Mouse (Mus musculus) regulatory T cell (primary cell): ENCODE results near the gene Gclc.

ENCODE experiments used
- in situ Hi-C: fragments of 300-600 bp; cut with MboI, MseI; formaldehyde crosslinking; loops from one replicate; pipeline ENCODE4 v1.15.1; 2025; ENCODE audit warnings: high pct_unique_total_duplicates

Gclc gene

DNA sequence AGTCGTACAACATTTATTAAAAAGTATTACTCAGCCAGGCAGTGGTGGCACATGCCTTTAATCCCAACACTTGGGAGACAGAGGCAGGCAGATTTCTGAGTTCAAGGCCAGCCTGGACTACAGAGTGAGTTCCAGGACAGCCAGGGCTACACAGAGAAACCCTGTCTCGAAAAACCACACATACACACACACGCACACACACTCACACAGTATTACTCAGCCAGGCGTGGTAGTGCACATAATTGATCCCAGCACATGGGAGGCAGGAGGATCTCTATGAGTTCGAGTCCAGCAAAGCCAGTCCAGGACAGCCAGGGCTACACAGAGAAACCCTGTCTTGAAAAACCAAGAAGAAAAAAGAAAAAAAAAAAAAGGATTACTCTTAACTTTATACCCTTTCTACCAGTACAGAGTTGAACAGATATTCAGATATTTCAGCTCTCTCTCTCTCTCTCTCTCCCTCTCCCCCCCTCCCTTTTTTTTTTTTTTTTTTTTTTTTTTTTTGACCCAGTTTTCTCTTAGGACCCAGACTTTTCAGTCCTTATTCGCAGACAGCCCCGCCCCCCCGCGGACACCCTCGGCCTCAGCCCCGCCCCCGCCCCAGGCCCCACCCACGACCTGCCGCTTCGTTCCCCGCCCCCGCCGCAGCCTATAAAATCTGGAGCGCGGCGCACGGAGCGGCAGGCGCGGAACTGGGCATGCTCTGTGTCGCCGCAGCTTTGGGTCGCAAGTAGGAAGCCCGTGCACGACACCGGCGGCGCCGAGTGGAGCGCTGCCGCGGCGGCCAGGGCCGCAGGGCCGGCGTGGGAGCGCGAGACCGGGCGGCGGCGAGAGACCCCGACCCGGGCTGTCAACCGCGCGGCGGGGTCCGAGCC lies at the start of gene Gclc:
Gene Gclc (plus strand): TSS at position 683 of the 875 bp plus-strand sequence.
- in situ Hi-C loops = loop anchor here (5.0 kb wide), 1 partner anchor 82 kb away; no protein-coding TSS in a partner anchor

DNA sequence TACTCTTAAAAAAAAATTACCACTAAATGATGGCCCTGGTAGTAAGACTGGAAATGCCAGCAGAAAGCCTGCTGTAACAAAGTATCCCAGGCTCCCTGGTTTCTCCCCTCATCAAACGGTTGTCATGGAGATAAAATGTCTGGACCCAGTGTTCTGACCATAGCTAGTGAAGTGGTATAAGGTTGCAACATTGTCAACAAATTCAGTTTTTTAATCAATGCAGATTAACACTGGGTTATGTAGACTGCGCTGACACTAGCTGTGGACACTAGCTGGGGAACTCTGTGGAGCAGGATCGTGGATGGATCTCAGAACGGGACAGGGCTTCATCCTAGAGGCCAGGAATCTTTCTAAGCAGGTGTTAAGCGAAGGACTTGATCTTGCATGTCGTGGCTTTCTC lies 47.8 kb upstream of the Gclc start:
- in situ Hi-C loops = no loop called here

DNA sequence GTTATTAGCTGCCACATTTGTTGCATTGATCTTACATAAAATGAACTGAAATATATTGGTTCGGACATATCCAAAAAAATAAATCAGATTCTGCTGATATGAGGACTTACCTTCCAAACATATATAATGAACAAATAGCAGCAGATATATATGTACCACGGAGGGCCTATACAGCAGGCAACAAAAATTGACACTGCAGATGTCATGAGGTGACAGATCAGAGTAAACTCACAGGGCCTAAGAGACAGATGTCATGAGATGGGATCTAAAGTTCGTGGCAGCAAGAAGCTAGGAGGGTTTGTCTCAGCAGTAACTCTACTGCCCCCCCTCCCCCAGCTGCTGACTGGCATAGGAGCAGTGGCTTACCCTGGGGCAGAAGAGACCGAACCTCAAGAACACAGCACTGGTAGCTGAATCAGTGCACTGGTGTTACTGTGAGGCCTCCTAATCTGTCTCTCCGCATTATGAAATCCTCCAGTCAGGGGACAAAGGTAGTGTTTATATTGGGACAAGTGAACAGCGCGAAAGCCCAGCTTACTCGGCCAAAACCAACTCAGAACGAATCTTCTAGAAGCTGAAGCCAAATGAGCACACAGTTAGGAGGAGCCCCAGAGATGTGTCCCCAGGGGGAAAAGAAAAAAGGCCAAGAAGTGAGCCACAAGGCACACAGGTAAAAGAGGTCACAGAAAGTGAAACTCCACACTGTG lies 46.7 kb upstream of the Gclc start:
- in situ Hi-C loops = no loop called here

DNA sequence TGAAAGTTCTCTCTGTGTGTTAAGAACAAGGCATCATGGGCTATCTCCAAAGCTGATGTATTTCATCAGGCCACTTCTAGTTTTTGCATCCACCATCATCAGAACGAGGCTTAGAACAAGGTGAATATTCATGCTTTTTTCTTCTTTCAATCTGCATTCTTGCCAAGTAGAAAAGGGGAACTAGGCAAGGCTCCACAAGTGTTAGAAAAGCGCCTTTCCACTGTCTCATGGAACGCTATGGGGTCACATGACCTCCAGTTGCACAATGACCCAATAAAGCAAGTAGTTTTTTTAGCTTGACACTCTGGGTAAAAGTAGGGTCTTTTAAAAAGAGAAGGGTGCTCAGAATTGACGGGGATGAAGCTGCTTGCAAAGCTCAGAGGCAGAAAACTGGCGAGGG lies 45.4 kb upstream of the Gclc start:
- in situ Hi-C loops = no loop called here

DNA sequence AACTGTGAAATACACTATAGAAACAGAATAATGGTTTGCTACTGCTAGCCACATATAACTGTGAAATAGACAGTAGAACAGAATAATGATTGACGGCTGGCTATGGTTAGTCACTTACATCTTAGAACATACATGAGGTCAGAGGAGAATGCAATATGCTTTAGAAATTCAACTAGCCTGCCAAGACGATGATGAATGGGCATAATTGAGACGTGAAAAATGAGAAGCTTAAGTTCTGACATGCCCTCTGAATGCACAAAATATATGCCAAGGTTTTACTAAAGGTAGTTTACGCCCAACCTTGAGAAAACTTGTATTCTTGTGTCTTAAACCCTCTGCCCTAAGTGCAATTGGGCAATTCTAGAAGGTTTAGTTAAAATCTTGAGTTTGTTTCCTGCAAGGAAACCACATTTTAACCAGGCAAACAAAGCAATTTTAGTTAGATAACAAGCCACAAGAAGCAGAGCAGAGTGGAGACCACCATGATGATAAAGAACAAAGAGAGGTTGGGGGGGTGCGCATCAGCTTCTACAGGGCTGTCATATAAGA lies 43.2 kb upstream of the Gclc start:
- in situ Hi-C loops = no loop called here

DNA sequence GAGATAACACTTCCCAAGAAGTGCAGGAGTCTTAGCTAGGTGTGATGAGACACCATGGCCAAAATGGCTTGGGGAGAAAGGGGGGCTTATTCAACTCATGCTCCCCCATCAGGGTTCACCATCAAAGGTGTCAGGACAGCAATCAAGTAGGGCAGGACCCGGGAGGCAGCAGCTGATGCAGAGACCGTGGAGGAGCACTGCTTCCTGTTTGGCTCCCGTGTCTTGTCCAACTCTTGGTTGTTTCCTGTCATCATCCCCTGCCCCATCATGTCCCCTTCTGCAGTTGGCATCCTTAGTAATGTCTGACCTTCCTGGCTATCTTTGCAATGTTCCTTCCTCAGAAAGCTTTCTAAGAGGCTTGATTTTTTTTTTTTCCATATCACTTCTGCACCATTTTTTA lies 41.5 kb upstream of the Gclc start:
- in situ Hi-C loops = no loop called here

DNA sequence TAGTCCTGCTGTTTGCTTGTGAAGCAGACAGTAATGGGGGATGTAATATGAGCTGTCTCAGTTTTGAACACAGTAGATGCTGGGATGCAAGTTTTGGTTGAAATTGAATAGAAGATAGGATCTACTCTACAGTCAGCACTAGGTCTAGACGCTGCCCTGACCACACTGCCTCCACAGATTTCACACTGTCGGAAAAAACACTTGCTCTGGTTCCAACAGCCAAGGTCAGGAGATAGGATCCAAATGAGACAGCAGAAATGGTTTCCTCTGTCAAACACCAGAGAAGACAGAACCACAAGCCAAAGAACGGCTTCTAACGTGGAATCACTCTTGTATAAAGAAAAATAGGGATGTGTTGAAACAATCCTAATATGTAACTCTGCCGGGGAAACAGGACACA lies 41.0 kb upstream of the Gclc start:
- in situ Hi-C loops = no loop called here

DNA sequence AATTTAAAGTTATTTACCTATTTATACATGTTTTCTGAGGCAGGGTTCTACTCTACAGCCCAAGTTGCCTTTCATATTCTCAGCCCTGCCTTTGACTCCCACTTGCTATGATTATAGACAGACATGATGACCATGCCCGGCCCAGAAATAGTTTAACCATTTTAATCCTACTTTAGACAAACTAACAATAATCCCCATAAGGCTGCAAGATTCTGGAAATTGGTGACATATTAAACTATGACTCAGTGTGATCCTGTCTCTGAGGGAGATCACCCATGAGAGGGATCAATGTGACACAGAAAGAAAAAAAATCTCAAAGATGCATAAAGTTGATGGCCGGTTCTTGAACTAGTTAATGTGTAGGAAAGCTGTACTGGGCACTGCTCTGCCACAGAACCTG lies 39.1 kb upstream of the Gclc start:
- in situ Hi-C loops = no loop called here

DNA sequence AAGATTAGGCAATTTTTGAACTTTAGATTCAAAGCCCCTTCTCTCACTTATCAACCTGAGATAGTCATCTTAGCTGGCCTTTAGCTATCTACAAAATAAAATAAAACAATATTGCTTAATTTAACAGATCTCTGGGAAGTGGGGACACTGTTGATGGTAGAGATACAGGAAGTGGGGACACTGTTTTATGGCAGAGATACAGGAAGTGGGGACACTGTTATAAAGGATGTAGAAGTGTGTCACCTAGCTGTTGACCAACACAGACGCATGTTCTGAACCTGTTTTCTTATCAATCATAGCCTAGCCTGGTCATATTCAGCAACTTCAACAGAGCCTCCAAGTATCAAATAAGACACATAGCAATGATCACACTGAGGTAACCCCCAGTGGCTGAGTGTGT lies 38.3 kb upstream of the Gclc start:
- in situ Hi-C loops = no loop called here

DNA sequence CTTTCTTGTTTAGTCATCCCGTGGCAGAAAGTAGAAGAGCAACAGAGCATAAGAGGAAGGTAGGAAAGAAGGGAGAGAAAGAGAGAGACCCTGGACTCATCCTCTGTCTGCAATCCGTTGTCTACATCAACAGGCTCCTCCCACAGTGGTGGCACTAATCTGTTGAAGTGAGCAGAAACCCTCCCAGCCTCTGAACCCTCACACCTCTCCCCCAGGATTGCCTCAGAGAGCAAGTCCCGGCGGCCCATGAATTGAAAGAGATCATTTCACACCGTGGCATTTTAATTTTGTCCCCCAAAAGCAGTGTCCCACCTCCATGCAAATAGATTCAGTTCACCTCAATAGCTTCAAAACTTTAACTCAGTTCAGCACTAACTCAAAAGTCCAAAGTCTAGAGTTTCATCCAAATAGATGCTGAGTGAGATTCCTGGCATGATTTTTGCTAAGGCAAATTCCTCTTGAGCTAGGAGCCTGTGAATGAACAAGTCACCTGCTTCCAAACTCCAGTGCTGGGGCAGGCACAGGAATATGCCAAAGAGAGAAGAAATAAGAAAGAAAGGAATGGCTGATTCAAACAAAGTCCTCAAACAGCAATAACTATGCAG lies 36.4 kb upstream of the Gclc start:
- in situ Hi-C loops = no loop called here

DNA sequence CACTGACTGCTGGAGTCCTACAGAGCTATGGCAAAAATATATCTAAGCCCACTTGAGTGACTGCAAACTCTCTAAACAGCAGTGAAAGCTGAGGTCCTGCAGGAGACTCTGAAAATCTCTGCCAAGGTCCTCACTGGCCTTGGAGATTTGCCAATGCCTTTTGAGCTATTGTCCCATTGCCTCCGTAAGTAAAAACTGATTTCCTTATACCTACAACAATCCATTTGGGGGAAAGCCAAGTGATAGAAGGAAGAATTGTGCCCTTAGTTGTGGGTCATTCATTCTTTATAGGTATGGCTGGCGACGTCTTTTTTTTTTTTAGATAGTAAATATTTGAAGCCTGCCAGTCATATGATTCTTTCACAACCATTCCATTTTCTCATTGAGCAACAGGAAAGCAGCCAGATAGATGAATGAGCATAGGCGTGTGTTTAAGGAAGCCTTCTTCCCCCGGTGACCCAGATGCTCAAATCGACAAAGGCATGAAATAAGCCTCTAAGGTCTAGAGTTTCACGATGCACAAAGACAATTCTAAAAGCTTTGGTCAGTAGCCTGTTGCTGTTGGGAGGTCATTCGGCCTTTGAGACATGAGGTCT lies 35.4 kb upstream of the Gclc start:
- in situ Hi-C loops = no loop called here

DNA sequence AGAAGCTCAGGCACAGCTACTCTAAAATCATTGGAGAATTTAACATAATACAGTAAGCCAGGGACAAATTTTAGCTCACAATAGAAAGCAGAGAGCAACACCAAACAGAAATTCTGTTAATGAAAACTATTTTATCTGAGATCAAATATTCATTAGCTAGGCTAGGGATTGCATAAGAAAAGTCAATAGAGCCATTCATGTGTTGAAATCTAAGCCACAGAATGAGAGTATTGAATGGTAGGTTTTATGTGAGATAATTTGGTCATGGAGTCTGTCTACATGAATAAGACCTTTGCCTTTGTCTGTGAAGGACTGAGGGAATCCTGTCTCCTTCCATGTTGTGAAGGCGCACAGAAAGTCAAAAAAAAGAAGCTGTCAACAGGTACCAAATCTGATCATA lies 34.7 kb upstream of the Gclc start:
- in situ Hi-C loops = no loop called here

DNA sequence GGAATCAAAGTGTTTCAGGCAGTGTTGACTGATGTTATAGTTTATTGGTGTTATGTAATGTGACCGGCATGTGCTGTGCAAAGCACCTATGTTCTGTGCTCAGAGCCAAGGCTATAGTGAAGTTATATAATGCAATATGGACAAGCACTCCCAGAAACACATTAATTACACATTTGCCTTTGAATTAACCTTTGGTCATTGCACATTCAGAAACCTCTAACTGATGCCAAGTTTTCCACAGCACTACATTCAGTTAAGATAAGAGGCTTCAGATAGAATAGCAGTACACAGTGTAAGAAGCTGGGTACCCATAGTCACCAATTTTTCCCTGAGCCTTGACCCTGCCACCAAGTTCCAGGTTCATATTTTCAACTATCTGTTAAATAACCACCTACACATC lies 32.0 kb upstream of the Gclc start:
- in situ Hi-C loops = no loop called here

DNA sequence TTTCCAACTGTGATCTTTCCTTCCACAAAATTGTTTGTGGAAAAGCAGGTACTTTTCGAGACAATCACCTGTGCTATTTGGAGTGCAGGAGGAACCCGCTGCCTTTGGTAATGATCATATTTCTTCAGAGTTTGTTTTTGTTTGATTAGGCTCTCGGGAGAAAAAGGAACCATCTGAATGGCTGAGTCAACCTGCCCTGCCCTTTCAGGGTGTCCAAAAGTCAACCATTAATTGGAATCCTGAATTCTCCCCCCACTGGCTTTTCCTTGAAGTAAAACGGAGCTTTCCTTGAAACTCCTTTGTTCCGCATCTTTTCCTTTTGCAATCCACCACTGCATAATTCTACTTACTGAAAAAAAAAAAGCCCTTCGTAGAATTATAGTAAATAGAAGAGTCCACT lies 30.1 kb upstream of the Gclc start:
- in situ Hi-C loops = no loop called here

DNA sequence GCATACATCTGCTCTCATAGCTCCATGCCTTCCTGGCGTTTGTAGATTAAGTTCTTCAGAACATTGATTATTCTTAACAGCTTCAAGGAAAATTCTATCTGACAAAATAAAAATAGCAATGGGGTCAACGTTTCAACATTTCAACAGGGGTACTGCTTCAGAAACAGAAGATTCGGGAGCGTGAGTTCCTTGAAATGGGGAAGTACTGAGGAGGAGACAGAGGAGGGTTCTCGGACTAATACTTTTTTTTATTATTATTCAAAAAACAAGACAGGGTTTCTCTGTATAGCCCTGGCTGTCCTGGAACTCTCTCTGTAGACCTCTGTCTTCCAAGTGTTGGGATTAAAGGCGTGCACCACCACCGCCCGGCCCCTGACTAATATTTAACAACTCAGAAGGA lies 28.9 kb upstream of the Gclc start:
- in situ Hi-C loops = no loop called here

DNA sequence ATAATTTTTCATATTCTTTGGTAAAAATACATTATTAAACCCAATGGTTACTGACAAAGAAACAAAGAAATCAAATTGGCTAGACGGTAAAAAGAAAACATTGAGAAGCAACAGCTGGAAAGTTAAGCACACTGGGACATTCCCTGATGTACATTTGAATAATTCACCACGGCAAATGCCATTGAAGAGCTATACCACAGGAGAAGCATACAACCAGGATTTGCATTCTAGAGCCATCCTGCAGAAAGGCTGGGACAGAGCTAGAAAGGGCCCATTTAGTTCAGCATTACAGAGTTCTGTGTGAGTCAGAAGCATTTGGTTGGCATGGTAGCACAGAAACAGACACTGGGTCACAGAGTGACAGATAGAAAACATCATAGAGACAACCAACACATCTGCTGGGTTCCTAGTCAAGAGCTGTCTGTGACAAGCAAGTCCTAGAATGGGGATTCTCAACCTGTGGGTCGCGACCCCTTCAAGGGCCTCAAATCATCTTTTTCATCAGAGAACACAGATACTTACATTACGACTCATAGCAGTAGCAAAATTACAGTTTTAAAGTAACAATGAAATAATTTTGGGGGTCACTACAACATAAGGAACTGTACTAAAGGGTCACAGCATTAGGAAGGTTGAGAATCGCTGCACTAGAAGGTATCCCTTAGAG lies 28.2 kb upstream of the Gclc start:
- in situ Hi-C loops = no loop called here

DNA sequence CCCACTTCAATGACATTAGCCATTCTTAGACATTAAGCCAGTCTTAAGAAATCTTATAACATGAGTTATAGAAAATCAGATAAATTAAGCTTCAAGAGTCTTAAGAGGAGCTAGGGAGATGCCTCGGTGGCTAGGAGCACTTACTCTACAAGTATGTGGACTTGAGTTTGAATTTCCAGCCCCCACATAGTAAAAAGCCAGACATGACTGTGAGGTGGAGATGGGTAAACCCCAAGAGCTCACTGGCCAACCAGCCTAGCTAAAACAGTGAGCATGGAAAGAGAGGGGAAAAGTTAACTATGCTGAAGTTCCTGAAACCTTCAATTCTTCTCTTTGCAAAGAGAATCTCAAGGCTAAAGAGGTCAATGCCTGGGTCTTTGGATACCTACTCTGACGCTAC lies 27.3 kb upstream of the Gclc start:
- in situ Hi-C loops = no loop called here

DNA sequence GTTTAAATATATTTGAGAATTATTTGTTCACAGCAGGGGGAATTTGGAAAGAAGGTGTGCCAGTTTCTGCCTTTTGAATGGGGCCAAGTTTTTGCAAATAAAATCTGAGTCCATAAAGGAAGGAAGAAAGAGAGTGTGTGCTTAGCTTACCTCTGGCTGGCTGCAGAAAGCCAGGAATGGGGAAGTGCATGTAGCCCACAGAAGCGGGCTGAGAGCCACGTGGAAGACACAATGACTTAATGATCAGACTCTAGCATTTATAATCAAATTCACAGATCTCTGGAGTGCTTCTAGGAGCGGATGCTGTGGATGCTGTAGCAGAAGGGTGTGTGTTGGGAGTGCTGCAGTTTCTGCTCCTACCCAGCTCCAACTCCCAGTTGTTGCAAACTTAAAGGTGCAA lies 22.3 kb upstream of the Gclc start:
- in situ Hi-C loops = no loop called here

DNA sequence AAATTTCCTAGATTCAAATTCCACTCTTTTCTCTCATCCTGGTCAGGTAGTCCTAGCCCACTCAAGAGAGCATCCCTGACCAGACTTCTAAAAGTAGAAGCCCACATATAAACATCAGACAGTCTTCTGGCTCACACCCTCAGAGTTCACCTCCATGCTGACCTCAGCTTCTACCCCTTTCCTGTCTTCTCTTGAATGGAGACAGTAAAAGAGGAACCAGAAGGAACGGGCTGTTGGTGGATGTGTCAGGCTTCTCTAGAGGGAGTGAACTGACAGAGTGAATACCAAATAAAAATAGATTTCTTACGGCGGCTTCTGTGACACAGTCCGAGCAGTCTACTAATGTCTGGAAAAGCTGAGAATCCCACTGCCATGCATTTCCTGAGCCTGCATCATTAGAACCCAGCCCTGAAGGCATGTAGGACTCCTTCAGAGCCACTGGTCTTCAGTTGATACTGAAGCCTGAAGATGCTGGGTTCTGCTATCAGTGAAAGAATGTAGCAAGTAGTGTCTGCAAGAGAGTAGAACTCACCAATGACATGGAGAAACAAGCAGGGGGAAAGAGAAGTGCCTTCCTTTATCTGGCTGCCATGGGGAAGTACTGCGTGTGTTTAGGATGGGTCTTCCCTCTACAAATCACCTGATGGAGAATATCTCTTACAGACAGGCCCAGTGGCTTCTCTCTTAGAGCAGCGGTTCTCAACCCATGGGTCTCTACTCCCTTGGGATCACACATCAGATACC lies 16.9 kb upstream of the Gclc start:
- in situ Hi-C loops = no loop called here

DNA sequence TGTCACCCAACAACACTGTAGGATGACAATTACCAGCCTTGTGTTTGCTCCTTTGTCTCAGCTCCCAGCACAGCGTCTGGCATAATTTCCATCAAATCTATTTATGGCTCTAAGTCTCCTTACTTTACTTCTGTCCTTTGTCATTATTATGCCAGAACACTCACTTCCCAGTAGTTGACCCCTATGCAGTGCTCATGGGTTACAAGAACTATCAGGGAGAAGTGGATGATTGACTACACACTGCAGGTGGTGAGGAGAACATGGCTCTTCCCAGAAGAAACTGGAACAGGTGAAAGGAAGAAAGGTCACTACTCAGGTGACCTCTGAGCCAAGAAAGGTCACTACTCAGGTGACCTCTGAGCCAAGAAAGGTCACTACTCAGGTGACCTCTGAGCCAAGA lies 12.9 kb upstream of the Gclc start:
- in situ Hi-C loops = no loop called here

DNA sequence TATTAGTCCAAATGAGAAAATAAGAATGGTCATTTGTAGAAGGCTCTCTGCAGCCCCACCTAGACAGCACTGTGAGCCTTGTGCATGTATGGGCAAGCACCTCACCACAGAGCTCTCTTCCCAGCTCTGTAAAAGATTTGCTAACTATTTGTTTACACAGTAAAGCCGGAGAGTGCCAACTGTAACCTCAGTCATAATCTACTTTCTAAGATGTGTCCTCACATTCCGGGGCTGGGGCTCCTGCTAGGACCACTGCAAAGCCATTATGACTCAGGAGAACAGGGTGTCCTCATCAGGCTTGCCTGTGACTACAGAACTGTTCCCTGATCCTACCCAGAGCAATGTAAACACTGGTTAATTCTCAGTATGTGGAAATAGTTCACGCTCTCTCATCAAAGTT lies 9.5 kb upstream of the Gclc start:
- in situ Hi-C loops = no loop called here
